Mouse (Mus musculus) heart, adult 2 months (tissue): Measurements from ENCODE around the gene Gjc3. TPM values are rescaled to one million over a fixed set of nuclear protein-coding genes. Genes with fewer than 3 reads are reported as not detected.

Source experiments
- DNase-seq, 2 experiments: peaks; one replicate each; pipeline ENCODE4 v3.0.0; 2021
- H3K27ac ChIP-seq: fragments of 200-600 bp; 2 replicates; pipeline ENCODE4 v1.8.1; 2022
- H3K27me3 ChIP-seq: fragments of 200-500 bp; 2 replicates; pipeline ENCODE4 v1.6.1; 2012; ENCODE audit warnings: mild to moderate bottlenecking, low read length, inconsistent platforms, mixed read lengths; ENCODE audit not compliant: control insufficient read depth, insufficient read depth
- H3K36me3 ChIP-seq: fragments of 200-500 bp; 2 replicates; pipeline ENCODE4 v1.6.1; 2012; ENCODE audit warnings: low read length, inconsistent platforms; ENCODE audit not compliant: control insufficient read depth, insufficient read depth
- H3K4me1 ChIP-seq: fragments of 200-500 bp; 2 replicates; pipeline ENCODE4 v1.6.1; 2011; ENCODE audit warnings: low read length; ENCODE audit not compliant: control insufficient read depth, insufficient read depth
- H3K4me3 ChIP-seq: fragments of 200-600 bp; 2 replicates; pipeline ENCODE4 v1.8.1; 2022
- H3K79me2 ChIP-seq: fragments of 200-500 bp; replicated peaks from 2 replicates; pipeline ENCODE4 v1.6.1; 2012; ENCODE audit warnings: mild to moderate bottlenecking, inconsistent platforms, low read length, moderate library complexity, mixed read lengths; ENCODE audit not compliant: control insufficient read depth, insufficient read depth
- H3K9ac ChIP-seq: fragments of 200-500 bp; 2 replicates; pipeline ENCODE4 v1.6.1; 2012; ENCODE audit warnings: low read depth, mild to moderate bottlenecking, control low read depth, inconsistent platforms, low read length, mixed read lengths
- CTCF ChIP-seq: fragments of 200-600 bp; IDR thresholded peaks from 2 replicates; pipeline ENCODE4 v1.8.1; 2022; ENCODE audit warnings: antibody characterized with exemption, mild to moderate bottlenecking, moderate library complexity
- EP300 ChIP-seq: fragments of 200-500 bp; IDR thresholded peaks from 2 replicates; pipeline ENCODE4 v1.6.1; 2011; ENCODE audit warnings: low read depth, low read length, control low read depth; ENCODE audit not compliant: insufficient read depth
- POLR2A ChIP-seq: fragments of 200-500 bp; IDR thresholded peaks from 2 replicates; pipeline ENCODE4 v1.6.1; 2011; ENCODE audit warnings: mild to moderate bottlenecking, low read depth, low read length, control low read depth; ENCODE audit not compliant: insufficient read depth
- WGBS: fragments of 180-500 bp; shearing (Covaris S2); methylation state at CpG from one replicate; pipeline ENCODE4 v1.1.7; 2018; 5-methylcytosine and 5-hydroxymethylcytosine counted together
- intact Hi-C: fragments of 180-260 bp; cut with DNase I; formaldehyde crosslinking; loops from one replicate; pipeline ENCODE4 v1.15.1; 2025
- long read RNA-seq: library from polyadenylated mRNA; stranded (forward); transcript quantifications from one replicate; pipeline ENCODE4 v2.0.0, GENCODE M21; 2021
- polyA plus RNA-seq: library from polyadenylated mRNA; depleted of rRNA; stranded (reverse); fragments of >200 nt; gene quantifications from 2 replicates; pipeline ENCODE4 v1.2.3, GENCODE M21; 2012; rRNA removed
- total RNA-seq, 2 experiments: library from RNA; stranded (reverse); gene quantifications; 2 replicates each; pipeline ENCODE4 v1.2.3; 2021

The Gjc3 gene
- under 1 TPM; 0.18 to 0.29 TPM for total RNA-seq
- 0.43 and 0.67 TPM in 2 replicates for polyA plus RNA-seq
- long read RNA-seq: 0 reads

- no peak within 1 kb of the TSS for H3K9ac ChIP-seq
- no peaks in the 10 kb centered on the region for H3K36me3 ChIP-seq
- DNase-seq: no peak
- H3K27me3 ChIP-seq: no peaks in the 10 kb centered on the region
- H3K79me2 ChIP-seq: no peaks in the 10 kb centered on the region
- H3K4me3 ChIP-seq: no peak within 1 kb of the TSS
- TF ChIP-seq CTCF (no peak), POLR2A (no peak), EP300 (no peak)
- 81% methylated on average over 8 of the region's 8 CpGs for WGBS
- H3K27ac ChIP-seq: no peak within 1 kb of the TSS
- no peaks in the 10 kb centered on the region for H3K4me1 ChIP-seq
- intact Hi-C loops: no loop called here
Measured at GRCm38 (mm10) chr5:137962945-137963344, at the start of gene Gjc3. Gene Gjc3, minus strand, starts transcription at chr5:137963098.

- no peaks in the 10 kb centered on the region for H3K4me1 ChIP-seq
- intact Hi-C loops: no loop called here
- WGBS: 76% methylated on average over 5 of the region's 5 CpGs
Measured at GRCm38 (mm10) chr5:138012382-138012781, 49.5 kb upstream of the Gjc3 start.

GRCm38 (mm10) chr5:138009437-138009836 is 46.5 kb upstream of the Gjc3 start:
- Histone ChIP-seq H3K36me3 (no peaks in the 10 kb centered on the region), H3K27ac (no peak overlapping the region), H3K27me3 (no peaks in the 10 kb centered on the region), H3K4me1 (no peaks in the 10 kb centered on the region), H3K9ac (no peak overlapping the region), H3K79me2 (no peaks in the 10 kb centered on the region), H3K4me3 (no peak overlapping the region)
- 86% methylated on average over 5 of the region's 5 CpGs for WGBS
- intact Hi-C loops: no loop called here
- no peak for DNase-seq
- TF ChIP-seq CTCF (no peak), EP300 (no peak), POLR2A (no peak)

More at GRCm38 (mm10) chr5:138012382-138012781, 49.5 kb upstream of the Gjc3 start:
- H3K9ac ChIP-seq: no peak overlapping the region
- H3K79me2 ChIP-seq: no peaks in the 10 kb centered on the region
- no peak for DNase-seq
- H3K27ac ChIP-seq: no peak overlapping the region
- no peaks in the 10 kb centered on the region for H3K27me3 ChIP-seq
- no peaks in the 10 kb centered on the region for H3K36me3 ChIP-seq
- TF ChIP-seq CTCF (no peak), EP300 (no peak), POLR2A (no peak)
- H3K4me3 ChIP-seq: no peak overlapping the region

GRCm38 (mm10) chr5:137986351-137986750 is 23.5 kb upstream of the Gjc3 start:
- Histone ChIP-seq H3K27ac (no peak overlapping the region), H3K4me1 (no peaks in the 10 kb centered on the region), H3K4me3 (no peak overlapping the region), H3K27me3 (no peaks in the 10 kb centered on the region), H3K36me3 (no peaks in the 10 kb centered on the region), H3K9ac (no peak overlapping the region), H3K79me2 (no peaks in the 10 kb centered on the region)
- no peak for TF ChIP-seq CTCF
- TF ChIP-seq EP300: no peak
- no peak for TF ChIP-seq POLR2A
- intact Hi-C loops: no loop called here
- DNase-seq: no peak
- WGBS: 76% methylated on average over 1 of the region's 1 CpGs

- H3K27me3 ChIP-seq: no peaks in the 10 kb centered on the region
- intact Hi-C loops: no loop called here
- no peak within 1 kb of the TSS for H3K9ac ChIP-seq
- no peaks in the 10 kb centered on the region for H3K36me3 ChIP-seq
- 48% methylated on average over 4 of the region's 4 CpGs for WGBS
- DNase-seq: no peak
- TF ChIP-seq EP300 (no peak), CTCF (no peak), POLR2A (no peak)
- no peak within 1 kb of the TSS for H3K27ac ChIP-seq
- H3K79me2 ChIP-seq: no peaks in the 10 kb centered on the region
- no peak within 1 kb of the TSS for H3K4me3 ChIP-seq
- no peaks in the 10 kb centered on the region for H3K4me1 ChIP-seq
Measured at GRCm38 (mm10) chr5:137981300-137981699, 18.4 kb upstream of the Gjc3 start, which contains the start of gene Azgp1. Gene Azgp1, plus strand, starts transcription at chr5:137981520.

- WGBS: 78% methylated on average over 2 of the region's 2 CpGs
- H3K4me1 ChIP-seq: no peaks in the 10 kb centered on the region
- intact Hi-C loops: no loop called here
- no peak for TF ChIP-seq CTCF
- no peak for TF ChIP-seq EP300
- no peak for TF ChIP-seq POLR2A
- no peak for DNase-seq
- H3K4me3 ChIP-seq: no peak overlapping the region
- H3K27ac ChIP-seq: no peak overlapping the region
- H3K79me2 ChIP-seq: no peaks in the 10 kb centered on the region
- no peaks in the 10 kb centered on the region for H3K36me3 ChIP-seq
- H3K9ac ChIP-seq: no peak overlapping the region
- no peaks in the 10 kb centered on the region for H3K27me3 ChIP-seq
Measured at GRCm38 (mm10) chr5:137979081-137979480, 16.2 kb upstream of the Gjc3 start.

GRCm38 (mm10) chr5:137977291-137977690 is 14.4 kb upstream of the Gjc3 start:
- H3K9ac ChIP-seq: no peak overlapping the region
- no peaks in the 10 kb centered on the region for H3K4me1 ChIP-seq
- H3K4me3 ChIP-seq: no peak overlapping the region
- TF ChIP-seq POLR2A (no peak), CTCF (no peak), EP300 (no peak)
- no peak for DNase-seq
- no peak overlapping the region for H3K27ac ChIP-seq
- WGBS: 29% methylated on average over 1 of the region's 1 CpGs
- no peaks in the 10 kb centered on the region for H3K27me3 ChIP-seq
- H3K36me3 ChIP-seq: no peaks in the 10 kb centered on the region
- intact Hi-C loops: no loop called here
- H3K79me2 ChIP-seq: no peaks in the 10 kb centered on the region
